Mouse (Mus musculus) kidney, adult 2 months (tissue): ENCODE results near the gene Yipf3.

ENCODE experiments used
- CTCF ChIP-seq: fragments of 200-500 bp; conservative IDR thresholded peaks from 2 replicates; pipeline ENCODE4 v1.5.1; 2011; ENCODE audit warnings: low read depth, mild to moderate bottlenecking, control low read depth, low read length, moderate library complexity, mixed read lengths; ENCODE audit not compliant: insufficient read depth, insufficient read length
- POLR2A ChIP-seq: fragments of 200-500 bp; IDR thresholded peaks from one replicate; pipeline ENCODE4 v1.6.1; 2011; ENCODE audit warnings: low read depth, low read length, control low read depth

GRCm38 (mm10) chr17:46266986-46267385, 19.1 kb downstream of the Yipf3 start:
- no peak for TF ChIP-seq POLR2A
- TF ChIP-seq CTCF = no peak
